ENCODE assay signal across 11 mouse cellular contexts in genomic region chr2:173238522-173238921, GRCm38 (mm10). TPM values are rescaled to one million over a fixed set of nuclear protein-coding genes. Genes with fewer than 3 reads are reported as not detected.
A peak's percentile ranks its signal among the peaks of the same experiment; 100 is the strongest.
DNase-seq lines count a peak whose midpoint lies in the region; ATAC-seq and TF ChIP-seq lines count a peak whose summit lies in the region.
"Had no signal": no experiment of that assay in that cellular context is flagged by ENCODE, and none has a peak within 500 bp of the region (broad histone marks: within the 10 kb centered on the region; RNA-seq: fewer than 3 reads in every experiment).

No protein-coding gene starts in this region.

- H3K9ac ChIP-seq in forebrain, postnatal 0 days = no peak overlapping the region
- peak overlapping the region; percentile 47 for H3K9ac ChIP-seq in neural tube, embryonic 11.5 days (ENCODE audit: low read length)
- peak overlapping the region; percentile 23; the same call in 1 of the 2 replicates for H3K9ac ChIP-seq in hindbrain, embryonic 15.5 days
- 0 out of 2 replicates have a peak overlapping the region, but pooled peaks have one; percentile 10 for H3K9ac ChIP-seq in neural tube, embryonic 15.5 days (replicated peaks)
- H3K9ac ChIP-seq: liver, embryonic 14.5 days had no signal

- no peak; the same call in 1 of the 2 replicates for ATAC-seq in forebrain, postnatal 0 days
- ATAC-seq in neural tube, embryonic 11.5 days (ENCODE audit: insufficient read depth, low FRiP score, low TSS enrichment) = peak; percentile 21; the same call in 1 of the 2 replicates
- ATAC-seq in hindbrain, embryonic 15.5 days (ENCODE audit: low FRiP score, low read depth) = no peak
- ATAC-seq in neural tube, embryonic 15.5 days (ENCODE audit: low FRiP score) = no peak

- no peak overlapping the region for H3K4me2 ChIP-seq in forebrain, postnatal 0 days (ENCODE audit: low read depth)
- no peak overlapping the region for H3K4me2 ChIP-seq in neural tube, embryonic 11.5 days (ENCODE audit: low read depth)
- H3K4me2 ChIP-seq in hindbrain, embryonic 15.5 days = no peak overlapping the region
- H3K4me2 ChIP-seq in neural tube, embryonic 15.5 days = no peak overlapping the region

- H3K27ac ChIP-seq in forebrain, embryonic 10.5 days = peak overlapping the region; percentile 69; the same call in 1 of the 2 replicates
- H3K27ac ChIP-seq in forebrain, postnatal 0 days (ENCODE audit: low read depth, low read length) = no peak overlapping the region
- H3K27ac ChIP-seq in neural tube, embryonic 11.5 days (ENCODE audit: low read depth, low read length) = peak overlapping the region; percentile 61
- H3K27ac ChIP-seq in hindbrain, embryonic 15.5 days (replicated peaks) = no peak overlapping the region
- H3K27ac ChIP-seq in neural tube, embryonic 15.5 days (replicated peaks) = no peak overlapping the region
- H3K27ac ChIP-seq: liver, embryonic 14.5 days had no signal

- TF ChIP-seq CTCF in forebrain, postnatal 0 days (IDR thresholded peaks at IDR 0.05; ENCODE audit: low read depth) = no peak

- 8% methylated on average over 14 of the region's 14 CpGs for WGBS in forebrain, embryonic 10.5 days
- 13% methylated on average over 14 of the region's 14 CpGs for WGBS in forebrain, postnatal 0 days
- WGBS in neural tube, embryonic 11.5 days = 11% methylated on average over 14 of the region's 14 CpGs
- WGBS in hindbrain, embryonic 15.5 days = 8% methylated on average over 14 of the region's 14 CpGs
- 15% methylated on average over 14 of the region's 14 CpGs for WGBS in neural tube, embryonic 15.5 days

- H3K4me3 ChIP-seq in forebrain, embryonic 10.5 days = peak overlapping the region; percentile 26; the same call in 1 of the 2 replicates
- H3K4me3 ChIP-seq in forebrain, postnatal 0 days (ENCODE audit: low read depth, low read length) = no peak overlapping the region
- no peak overlapping the region for H3K4me3 ChIP-seq in neural tube, embryonic 11.5 days (ENCODE audit: low read depth, low read length)
- no peak overlapping the region for H3K4me3 ChIP-seq in hindbrain, embryonic 15.5 days
- H3K4me3 ChIP-seq in neural tube, embryonic 15.5 days (replicated peaks) = no peak overlapping the region

- peaks cover 92% of the 10 kb centered on the region for H3K4me1 ChIP-seq in forebrain, embryonic 10.5 days
- H3K4me1 ChIP-seq in forebrain, postnatal 0 days (ENCODE audit: insufficient read depth) = peaks cover 9% of the 10 kb centered on the region
- peaks cover 64% of the 10 kb centered on the region for H3K4me1 ChIP-seq in neural tube, embryonic 11.5 days (ENCODE audit: control insufficient read depth, insufficient read depth, low read length)
- peaks cover 76% of the 10 kb centered on the region for H3K4me1 ChIP-seq in hindbrain, embryonic 15.5 days (replicated peaks)
- peaks cover 80% of the 10 kb centered on the region for H3K4me1 ChIP-seq in neural tube, embryonic 15.5 days

- peaks cover 4% of the 10 kb centered on the region for H3K36me3 ChIP-seq in forebrain, embryonic 10.5 days (replicated peaks)
- peaks cover 2% of the 10 kb centered on the region; the same call in 1 of the 2 replicates for H3K36me3 ChIP-seq in forebrain, postnatal 0 days (ENCODE audit: insufficient read depth)
- peaks cover under 1% of the 10 kb centered on the region; the same call in 1 of the 2 replicates for H3K36me3 ChIP-seq in neural tube, embryonic 11.5 days (ENCODE audit: control insufficient read depth, insufficient read depth, low read length)
- H3K36me3 ChIP-seq in hindbrain, embryonic 15.5 days = no peaks in the 10 kb centered on the region
- H3K36me3 ChIP-seq in neural tube, embryonic 15.5 days = no peaks in the 10 kb centered on the region

- no peak for DNase-seq in forebrain, embryonic 10.5 days (ENCODE audit: extremely low spot score, low spot score)
- no peak for DNase-seq in forebrain, postnatal 0 days
- DNase-seq in neural tube, embryonic 11.5 days (ENCODE audit: low spot score) = peak; percentile 73
- no peak for DNase-seq in neural tube, embryonic 10.5 days (ENCODE audit: extremely low spot score, low spot score)
- DNase-seq in liver = no peak
- no peak for DNase-seq in spleen, postnatal 4 days (ENCODE audit: low spot score in 2 of 2)
- DNase-seq: cerebellum, adult 9-11 months had no signal

- H3K27me3 ChIP-seq in forebrain, embryonic 10.5 days (ENCODE audit: poor library complexity, severe bottlenecking) = peaks cover 59% of the 10 kb centered on the region
- H3K27me3 ChIP-seq in forebrain, postnatal 0 days (ENCODE audit: insufficient read depth, low read length) = no peaks in the 10 kb centered on the region
- H3K27me3 ChIP-seq in neural tube, embryonic 11.5 days (ENCODE audit: control insufficient read depth, insufficient read depth, low read length) = no peaks in the 10 kb centered on the region
- H3K27me3 ChIP-seq in hindbrain, embryonic 15.5 days = no peaks in the 10 kb centered on the region
- H3K27me3 ChIP-seq in neural tube, embryonic 15.5 days (replicated peaks) = no peaks in the 10 kb centered on the region

- no peaks in the 10 kb centered on the region for H3K9me3 ChIP-seq in forebrain, embryonic 10.5 days
- H3K9me3 ChIP-seq in forebrain, postnatal 0 days (ENCODE audit: low read length) = no peaks in the 10 kb centered on the region
- H3K9me3 ChIP-seq in neural tube, embryonic 11.5 days (ENCODE audit: control insufficient read depth, low read length) = no peaks in the 10 kb centered on the region
- H3K9me3 ChIP-seq in hindbrain, embryonic 15.5 days = no peaks in the 10 kb centered on the region
- no peaks in the 10 kb centered on the region for H3K9me3 ChIP-seq in neural tube, embryonic 15.5 days (replicated peaks)

RNA-seq across cellular contexts. Expression of gene Zbp1, which starts 19.8 kb away (rescaled TPM):
- polyA plus RNA-seq in forebrain, embryonic 10.5 days (2016; fragmentation: Nextera tagmentation; extraction: Ambion mirVana) = not detected in 2 replicates
- total RNA-seq in forebrain, postnatal 0 days (2014; rRNA removed) = 0.52 TPM in 1 of 2 replicates, not detected in the other
- 0.44 and 0.45 TPM in 2 replicates for polyA plus RNA-seq in forebrain, postnatal 0 days (2015; fragmentation: Nextera tagmentation; extraction: Ambion mirVana)
- polyA plus RNA-seq in neural tube, embryonic 11.5 days (2014; fragmentation: Nextera tagmentation; extraction: Ambion mirVana) = not detected in 2 replicates
- polyA plus RNA-seq in hindbrain, embryonic 15.5 days (2015; fragmentation: Nextera tagmentation; extraction: Ambion mirVana) = 0.25 and 1.6 TPM in 2 replicates
- polyA plus RNA-seq in neural tube, embryonic 15.5 days (2015; fragmentation: Nextera tagmentation; extraction: Ambion mirVana) = 0.08 and 3.6 TPM in 2 replicates
- total RNA-seq: layer of hippocampus, postnatal 25 days had no signal

RNA-seq across cellular contexts. Expression of gene Pmepa1, which starts 37.8 kb away (rescaled TPM):
- polyA plus RNA-seq in forebrain, embryonic 10.5 days (2016; fragmentation: Nextera tagmentation; extraction: Ambion mirVana) = 1.3 and 1.8 TPM in 2 replicates
- total RNA-seq in forebrain, postnatal 0 days (2014; rRNA removed) = 6.9 and 8.5 TPM in 2 replicates
- 2.5 and 3.1 TPM in 2 replicates for polyA plus RNA-seq in forebrain, postnatal 0 days (2015; fragmentation: Nextera tagmentation; extraction: Ambion mirVana)
- 5.3 and 5.9 TPM in 2 replicates for polyA plus RNA-seq in neural tube, embryonic 11.5 days (2014; fragmentation: Nextera tagmentation; extraction: Ambion mirVana)
- polyA plus RNA-seq in hindbrain, embryonic 15.5 days (2015; fragmentation: Nextera tagmentation; extraction: Ambion mirVana) = 4.4 and 5.0 TPM in 2 replicates
- 4.5 and 4.6 TPM in 2 replicates for polyA plus RNA-seq in neural tube, embryonic 15.5 days (2015; fragmentation: Nextera tagmentation; extraction: Ambion mirVana)

Comparison
In these comparisons a context has a peak if more than half of its experiments do, and no peak if none do; other contexts are left out.
1. H3K27ac ChIP-seq: peak in forebrain, embryonic 10.5 days (single experiment) and neural tube, embryonic 11.5 days (single experiment); none in forebrain, postnatal 0 days (single experiment), hindbrain, embryonic 15.5 days (single experiment) and neural tube, embryonic 15.5 days (single experiment).